Mouse (Mus musculus): ENCODE results near the gene Dyrk3. TPM values are rescaled to one million over a fixed set of nuclear protein-coding genes. Genes with fewer than 3 reads are reported as not detected.
"Not testable (repeated sequence)": the region's sequence is repeated elsewhere in the genome, so short reads cannot be mapped to it uniquely, and the experiment has no call there.

The Dyrk3 gene
- total RNA-seq, 4 experiments from 2014 or later, result 4.9 to 9.5 (median 6.3) TPM

- DNase-seq, result peak; percentile 82
Observed at GRCm38 (mm10) chr1:131153018-131153629, 15.0 kb upstream of the Dyrk3 start, which contains the start of gene Eif2d. Eif2d (plus strand) TSS chr1:131153181.

GRCm38 (mm10) chr1:131149496-131149895 lies 11.4 kb upstream of the Dyrk3 start:
- no peak for DNase-seq

GRCm38 (mm10) chr1:131146181-131146614 lies 8.1 kb upstream of the Dyrk3 start:
- DNase-seq, result no peak

GRCm38 (mm10) chr1:131145222-131145621 lies 7.1 kb upstream of the Dyrk3 start:
- DNase-seq, result not testable (repeated sequence)

- no peak for DNase-seq
Observed at GRCm38 (mm10) chr1:131142472-131142871, 4.3 kb upstream of the Dyrk3 start.

GRCm38 (mm10) chr1:131141449-131141848 lies 3.3 kb upstream of the Dyrk3 start:
- no peak for DNase-seq

GRCm38 (mm10) chr1:131139102-131140095 lies 1.3 kb upstream of the Dyrk3 start:
- DNase-seq, result no peak

GRCm38 (mm10) chr1:131137717-131138118 lies 422 bp downstream of the Dyrk3 start:
- no peak for DNase-seq

- no peak for DNase-seq
Observed at GRCm38 (mm10) chr1:131137111-131137510, 1.0 kb downstream of the Dyrk3 start.

GRCm38 (mm10) chr1:131135960-131136629 lies 2.0 kb downstream of the Dyrk3 start:
- no peak for DNase-seq

- peak; percentile 69 for DNase-seq
Observed at GRCm38 (mm10) chr1:131134942-131135522, 3.1 kb downstream of the Dyrk3 start.

- DNase-seq, result no peak
Observed at GRCm38 (mm10) chr1:131134231-131134630, 3.9 kb downstream of the Dyrk3 start.

GRCm38 (mm10) chr1:131125987-131126744 lies 12.0 kb downstream of the Dyrk3 start:
- peak; percentile 80 for DNase-seq

GRCm38 (mm10) chr1:131123522-131124265 lies 14.4 kb downstream of the Dyrk3 start:
- no peak for DNase-seq

- no peak for DNase-seq
Observed at GRCm38 (mm10) chr1:131121987-131122386, 16.2 kb downstream of the Dyrk3 start.

GRCm38 (mm10) chr1:131119026-131119425 lies 19.1 kb downstream of the Dyrk3 start:
- no peak for DNase-seq

GRCm38 (mm10) chr1:131118530-131118929 lies 19.6 kb downstream of the Dyrk3 start:
- no peak for DNase-seq

- DNase-seq, result no peak
Observed at GRCm38 (mm10) chr1:131116430-131117011, 21.6 kb downstream of the Dyrk3 start.

GRCm38 (mm10) chr1:131115932-131116331 lies 22.2 kb downstream of the Dyrk3 start:
- no peak for DNase-seq

GRCm38 (mm10) chr1:131112576-131112975 lies 25.6 kb downstream of the Dyrk3 start:
- no peak for DNase-seq

Data from adrenal gland, adult 8-10 months (tissue).